Mouse (Mus musculus): Measurements from ENCODE around the gene Cux2. TPM values are rescaled to one million over a fixed set of nuclear protein-coding genes. Genes with fewer than 3 reads are reported as not detected.

Cux2 gene
- polyA plus RNA-seq, 1 experiment, result not detected

DNA sequence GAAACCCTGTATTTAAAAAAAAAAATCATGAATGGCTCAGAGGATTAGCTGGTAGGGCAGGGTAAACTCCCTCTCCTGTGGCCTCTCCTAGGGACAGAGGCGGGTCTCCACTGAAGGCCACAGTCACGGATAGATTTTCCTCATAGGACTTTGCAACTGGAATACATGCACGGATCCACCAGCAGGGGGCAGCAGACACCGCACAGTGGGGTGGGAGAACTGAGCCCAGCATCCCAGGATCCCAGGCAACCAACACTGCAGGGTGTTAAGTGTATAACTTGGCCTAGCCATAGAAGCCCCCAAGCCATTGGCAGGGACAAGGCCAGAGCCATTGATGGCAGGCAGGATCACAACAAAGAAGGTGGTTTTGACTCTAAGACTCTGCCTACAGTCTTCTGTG is 177.7 kb downstream of the Cux2 start:
- H3K36me3 ChIP-seq (replicated peaks; ENCODE audit: low read length), result no peaks in the 10 kb centered on the region
- H3K27me3 ChIP-seq (replicated peaks), result peaks cover 56% of the 10 kb centered on the region
- H3K4me3 ChIP-seq (replicated peaks), result no peak overlapping the region
- H3K4me1 ChIP-seq, result peaks cover 13% of the 10 kb centered on the region
- peaks cover 16% of the 10 kb centered on the region for H3K9me3 ChIP-seq
- TF ChIP-seq FLI1 (IDR thresholded peaks at IDR 0.05; ENCODE audit: low read length), result no peak
- no peak for TF ChIP-seq GATA1 (IDR thresholded peaks at IDR 0.05; ENCODE audit: borderline replicate concordance, low read length)

DNA sequence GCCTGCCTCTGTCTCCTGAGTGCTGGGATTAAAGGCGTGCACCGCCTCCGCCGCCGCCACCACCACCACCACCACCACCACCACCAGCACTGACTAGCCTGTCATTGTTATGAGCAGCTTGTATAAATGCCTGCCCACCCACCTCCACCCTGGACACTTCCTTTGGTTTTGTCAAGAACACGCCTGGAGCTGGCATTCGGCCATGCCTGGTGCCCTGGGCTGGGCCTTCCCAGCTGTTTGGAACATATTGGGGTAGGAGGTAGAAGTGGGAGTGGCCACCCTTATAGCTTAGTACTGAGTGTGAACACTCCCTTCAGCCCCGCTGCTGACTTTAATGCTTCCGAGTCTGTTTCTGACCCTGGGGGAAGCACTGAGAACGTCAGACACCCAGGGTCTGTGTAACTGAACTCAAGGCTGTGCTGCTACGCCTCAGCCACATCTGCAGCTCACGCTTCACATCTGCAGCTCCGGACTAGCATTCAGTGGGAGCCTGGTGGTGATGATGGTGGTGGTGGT is 178.3 kb downstream of the Cux2 start:
- Histone ChIP-seq H3K4me1 (peaks cover 13% of the 10 kb centered on the region), H3K9me3 (peaks cover 12% of the 10 kb centered on the region), H3K4me3 (replicated peaks) (no peak overlapping the region), H3K36me3 (replicated peaks; ENCODE audit: low read length) (no peaks in the 10 kb centered on the region), H3K27me3 (replicated peaks) (peaks cover 58% of the 10 kb centered on the region)
- TF ChIP-seq FLI1 (IDR thresholded peaks at IDR 0.05; ENCODE audit: low read length) (no peak), GATA1 (IDR thresholded peaks at IDR 0.05; ENCODE audit: borderline replicate concordance, low read length) (no peak)

DNA sequence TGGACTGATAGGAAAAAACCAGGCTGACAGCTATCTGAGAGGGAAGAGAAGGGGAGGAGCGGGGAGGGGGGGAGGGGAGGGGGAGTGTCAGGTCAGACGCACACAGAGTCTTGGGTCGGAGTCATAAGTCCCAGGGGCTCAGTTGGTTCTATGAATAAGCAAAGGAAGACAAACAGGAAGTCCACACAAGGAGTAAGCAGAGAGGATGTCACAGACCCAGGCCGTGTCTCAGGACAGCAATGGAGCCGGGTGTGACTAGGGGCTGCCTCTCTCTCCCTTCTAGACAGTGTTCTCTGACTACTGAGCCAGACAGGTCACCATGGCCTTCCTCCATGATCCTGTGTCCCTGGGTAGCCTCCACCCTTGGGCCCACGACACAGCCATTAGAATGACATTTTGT is 179.1 kb downstream of the Cux2 start:
- peak overlapping the region; percentile 38 for H3K4me3 ChIP-seq (replicated peaks)
- TF ChIP-seq FLI1 (IDR thresholded peaks at IDR 0.05; ENCODE audit: low read length) (no peak), GATA1 (IDR thresholded peaks at IDR 0.05; ENCODE audit: borderline replicate concordance, low read length) (no peak)
- H3K4me1 ChIP-seq, result peaks cover 13% of the 10 kb centered on the region

GRCm38 (mm10) chr5:121867963-121868362 is 181.9 kb downstream of the Cux2 start:
- H3K36me3 ChIP-seq (replicated peaks; ENCODE audit: low read length), result no peaks in the 10 kb centered on the region
- H3K9me3 ChIP-seq, result no peaks in the 10 kb centered on the region
- no peak overlapping the region for H3K4me3 ChIP-seq (replicated peaks)
- TF ChIP-seq GATA1 (IDR thresholded peaks at IDR 0.05; ENCODE audit: borderline replicate concordance, low read length) (no peak), FLI1 (IDR thresholded peaks at IDR 0.05; ENCODE audit: low read length) (no peak)
- peaks cover 53% of the 10 kb centered on the region for H3K27me3 ChIP-seq (replicated peaks)
- peaks cover 16% of the 10 kb centered on the region for H3K4me1 ChIP-seq

More for the DNA sequence above, 179.1 kb downstream of the Cux2 start:
- Histone ChIP-seq H3K27me3 (replicated peaks) (peaks cover 58% of the 10 kb centered on the region), H3K36me3 (replicated peaks; ENCODE audit: low read length) (no peaks in the 10 kb centered on the region), H3K9me3 (peaks cover 4% of the 10 kb centered on the region)

DNA sequence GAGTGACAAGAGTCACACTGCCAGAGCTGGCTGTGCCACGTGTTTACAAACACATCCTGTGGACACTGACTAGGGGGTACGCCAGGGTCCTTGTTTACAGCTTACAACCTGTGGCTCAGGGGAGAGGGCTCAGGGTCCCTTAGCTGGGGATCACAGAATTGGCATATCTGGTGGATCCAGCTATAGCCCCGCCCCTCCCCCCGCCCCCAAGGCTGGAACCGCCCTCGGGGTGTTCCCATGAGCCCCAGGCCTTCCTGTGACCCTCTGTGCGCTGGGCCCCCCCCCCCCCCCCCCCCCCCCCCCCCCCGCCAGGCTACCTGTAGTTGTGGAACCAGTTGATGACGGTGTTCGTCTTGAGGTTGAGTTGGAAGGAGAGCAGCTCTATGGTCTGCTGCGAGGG is 185.6 kb downstream of the Cux2 start:
- Histone ChIP-seq H3K36me3 (replicated peaks; ENCODE audit: low read length) (no peaks in the 10 kb centered on the region), H3K4me3 (replicated peaks) (no peak overlapping the region), H3K9me3 (no peaks in the 10 kb centered on the region), H3K4me1 (peaks cover 7% of the 10 kb centered on the region; the same call in 1 of the 2 replicates), H3K27me3 (replicated peaks) (peaks cover 73% of the 10 kb centered on the region)
- TF ChIP-seq GATA1 (IDR thresholded peaks at IDR 0.05; ENCODE audit: borderline replicate concordance, low read length) (no peak), FLI1 (IDR thresholded peaks at IDR 0.05; ENCODE audit: low read length) (no peak)

DNA sequence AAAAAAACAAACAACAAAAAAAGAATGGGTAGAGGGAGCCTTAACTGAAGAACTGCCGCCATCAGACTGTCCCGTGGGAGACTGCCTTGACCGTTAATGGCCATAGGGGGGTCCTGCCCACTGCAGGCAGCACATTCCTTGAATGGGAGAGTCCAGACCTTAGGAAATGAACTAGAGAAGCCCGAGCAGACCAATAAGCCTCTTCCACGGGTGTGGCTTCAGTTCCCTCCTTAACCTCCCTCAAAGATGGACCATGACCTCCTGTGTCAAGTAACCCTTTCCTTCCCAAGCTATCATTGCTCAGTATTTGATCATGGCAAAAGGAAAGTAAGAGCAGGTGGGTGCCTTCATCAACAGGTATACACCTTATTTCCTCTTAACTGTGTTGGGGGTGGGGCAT is 187.9 kb downstream of the Cux2 start:
- H3K27me3 ChIP-seq (replicated peaks), result peaks cover 59% of the 10 kb centered on the region

DNA sequence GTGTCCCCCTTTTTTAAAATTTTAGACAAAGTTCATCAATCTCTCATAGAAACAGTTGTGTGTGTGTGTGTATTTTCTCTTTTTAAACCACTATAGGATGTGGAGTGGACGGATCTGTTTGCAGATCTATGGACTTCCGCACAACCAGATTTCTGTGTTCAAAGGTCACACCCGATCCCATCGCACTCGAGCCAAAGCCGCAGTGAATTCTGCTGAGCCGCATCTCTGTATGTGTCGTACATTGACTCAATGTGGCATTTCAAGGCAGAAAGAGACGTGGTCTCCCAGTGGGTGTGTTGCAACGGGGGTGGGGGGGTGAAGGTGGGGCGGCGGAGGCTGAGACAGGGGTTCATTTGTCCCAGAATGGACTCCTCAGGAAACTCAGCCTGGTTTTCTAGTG is 191.5 kb downstream of the Cux2 start:
- no peak for TF ChIP-seq FLI1 (IDR thresholded peaks at IDR 0.05; ENCODE audit: low read length)
- TF ChIP-seq GATA1 (IDR thresholded peaks at IDR 0.05; ENCODE audit: borderline replicate concordance, low read length), result no peak
- peaks cover 53% of the 10 kb centered on the region for H3K27me3 ChIP-seq (replicated peaks)
- peaks cover 10% of the 10 kb centered on the region for H3K36me3 ChIP-seq (replicated peaks; ENCODE audit: low read length)
- no peaks in the 10 kb centered on the region for H3K9me3 ChIP-seq
- H3K4me1 ChIP-seq, result peaks cover 4% of the 10 kb centered on the region; the same call in 1 of the 2 replicates
- H3K4me3 ChIP-seq (replicated peaks), result no peak overlapping the region

More for the DNA sequence above, 187.9 kb downstream of the Cux2 start:
- Histone ChIP-seq H3K4me1 (peaks cover 7% of the 10 kb centered on the region; the same call in 1 of the 2 replicates), H3K9me3 (no peaks in the 10 kb centered on the region), H3K36me3 (replicated peaks; ENCODE audit: low read length) (no peaks in the 10 kb centered on the region), H3K4me3 (replicated peaks) (no peak overlapping the region)
- TF ChIP-seq GATA1 (IDR thresholded peaks at IDR 0.05; ENCODE audit: borderline replicate concordance, low read length) (no peak), FLI1 (IDR thresholded peaks at IDR 0.05; ENCODE audit: low read length) (no peak)

DNA sequence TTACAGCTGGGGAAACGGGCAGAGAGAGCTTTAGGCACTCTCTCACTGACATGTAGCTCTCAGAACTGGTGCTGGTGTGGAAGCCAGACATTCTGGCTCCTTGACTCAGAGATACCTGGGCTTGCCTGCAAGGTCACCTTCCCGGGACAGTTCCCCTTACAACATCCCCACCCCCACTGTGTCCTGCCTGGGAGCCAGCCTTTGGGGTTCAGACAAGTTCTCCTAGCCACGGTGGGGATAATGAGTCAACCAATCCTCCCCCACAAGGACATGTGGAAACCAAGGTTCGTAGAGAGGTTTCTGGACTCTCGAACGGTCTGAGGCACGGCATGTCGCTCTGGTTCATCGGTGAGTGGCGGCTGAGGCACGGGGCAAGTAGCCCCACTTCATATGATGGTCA is 193.2 kb downstream of the Cux2 start:
- no peak overlapping the region for H3K4me3 ChIP-seq (replicated peaks)
- peaks cover 12% of the 10 kb centered on the region for H3K4me1 ChIP-seq
- no peaks in the 10 kb centered on the region for H3K9me3 ChIP-seq
- peaks cover 44% of the 10 kb centered on the region for H3K27me3 ChIP-seq (replicated peaks)
- TF ChIP-seq FLI1 (IDR thresholded peaks at IDR 0.05; ENCODE audit: low read length), result no peak
- TF ChIP-seq GATA1 (IDR thresholded peaks at IDR 0.05; ENCODE audit: borderline replicate concordance, low read length), result no peak
- H3K36me3 ChIP-seq (replicated peaks; ENCODE audit: low read length), result peaks cover 27% of the 10 kb centered on the region

DNA sequence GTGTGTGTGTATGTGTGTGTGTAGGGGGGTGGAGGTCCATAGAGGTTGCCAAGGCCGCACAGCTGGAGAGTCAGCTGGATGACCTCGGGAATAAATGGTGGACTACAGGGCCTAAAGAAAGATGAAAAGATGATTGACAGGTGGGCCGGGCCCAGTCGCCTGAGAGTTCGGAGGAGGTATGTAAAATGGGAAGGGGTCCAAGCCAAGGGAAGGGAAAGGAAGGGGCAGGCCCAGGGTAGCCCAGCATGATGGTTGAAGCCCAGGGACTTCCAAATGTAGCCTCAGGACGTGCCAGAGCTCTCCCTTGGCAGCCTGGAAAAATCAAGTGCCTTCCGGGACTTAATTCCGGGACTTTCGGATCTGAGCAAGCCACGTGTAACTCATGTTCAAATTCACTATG is 195.1 kb downstream of the Cux2 start:
- Histone ChIP-seq H3K9me3 (no peaks in the 10 kb centered on the region), H3K4me1 (peaks cover 28% of the 10 kb centered on the region), H3K27me3 (replicated peaks) (peaks cover 30% of the 10 kb centered on the region), H3K36me3 (replicated peaks; ENCODE audit: low read length) (peaks cover 38% of the 10 kb centered on the region), H3K4me3 (replicated peaks) (no peak overlapping the region)
- no peak for TF ChIP-seq GATA1 (IDR thresholded peaks at IDR 0.05; ENCODE audit: borderline replicate concordance, low read length)
- TF ChIP-seq FLI1 (IDR thresholded peaks at IDR 0.05; ENCODE audit: low read length), result no peak

DNA sequence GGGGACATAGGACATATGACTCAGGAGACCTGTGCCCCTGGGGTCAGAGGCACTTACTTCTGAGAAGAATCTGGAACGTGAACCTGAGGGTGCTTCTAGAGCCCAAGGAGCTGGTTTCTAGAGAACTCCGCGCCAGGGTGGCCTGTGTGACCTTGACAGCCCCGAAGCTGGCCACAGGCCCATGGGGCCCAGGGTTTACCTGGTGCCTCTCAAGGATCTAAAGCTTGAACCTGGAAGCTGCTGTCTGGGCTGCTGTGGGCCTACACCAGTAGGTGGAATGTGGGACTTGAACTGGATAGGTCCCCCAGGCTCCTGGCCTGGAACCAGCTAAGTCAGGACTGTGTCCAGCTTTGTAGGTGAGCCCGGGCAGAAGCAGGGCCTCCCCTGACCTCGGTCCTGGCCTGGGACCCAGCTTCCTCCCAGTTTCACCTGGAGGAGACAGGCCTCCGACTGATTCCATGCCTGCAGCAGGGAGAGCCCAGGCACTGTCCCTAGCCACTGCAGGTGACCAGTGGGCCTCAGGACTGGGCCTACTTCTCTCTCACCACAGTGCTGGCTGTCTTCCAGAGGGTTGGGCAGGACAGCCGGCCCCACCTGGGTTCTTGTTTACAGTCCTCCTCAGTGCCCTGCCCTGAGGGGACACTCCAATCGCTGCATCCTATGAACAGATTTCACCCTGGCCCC is 196.4 kb downstream of the Cux2 start:
- peaks cover 32% of the 10 kb centered on the region for H3K4me1 ChIP-seq
- H3K9me3 ChIP-seq, result no peaks in the 10 kb centered on the region
- H3K27me3 ChIP-seq (replicated peaks), result peaks cover 24% of the 10 kb centered on the region
- H3K4me3 ChIP-seq (replicated peaks), result no peak overlapping the region
- H3K36me3 ChIP-seq (replicated peaks; ENCODE audit: low read length), result peaks cover 38% of the 10 kb centered on the region
- no peak for TF ChIP-seq GATA1 (IDR thresholded peaks at IDR 0.05; ENCODE audit: borderline replicate concordance, low read length)
- TF ChIP-seq FLI1 (IDR thresholded peaks at IDR 0.05; ENCODE audit: low read length), result no peak
